Mouse (Mus musculus) heart, adult 2 months (tissue): Measurements from ENCODE around the gene Efna5. TPM values are rescaled to one million over a fixed set of nuclear protein-coding genes. Genes with fewer than 3 reads are reported as not detected.

ENCODE experiments used
- DNase-seq, 2 experiments: peaks; one replicate each; pipeline ENCODE4 v3.0.0; 2021
- H3K27ac ChIP-seq: fragments of 200-600 bp; 2 replicates; pipeline ENCODE4 v1.8.1; 2022
- H3K27me3 ChIP-seq: fragments of 200-500 bp; 2 replicates; pipeline ENCODE4 v1.6.1; 2012; ENCODE audit warnings: mild to moderate bottlenecking, low read length, inconsistent platforms, mixed read lengths; ENCODE audit not compliant: control insufficient read depth, insufficient read depth
- H3K36me3 ChIP-seq: fragments of 200-500 bp; 2 replicates; pipeline ENCODE4 v1.6.1; 2012; ENCODE audit warnings: low read length, inconsistent platforms; ENCODE audit not compliant: control insufficient read depth, insufficient read depth
- H3K4me1 ChIP-seq: fragments of 200-500 bp; 2 replicates; pipeline ENCODE4 v1.6.1; 2011; ENCODE audit warnings: low read length; ENCODE audit not compliant: control insufficient read depth, insufficient read depth
- H3K4me3 ChIP-seq: fragments of 200-600 bp; 2 replicates; pipeline ENCODE4 v1.8.1; 2022
- H3K79me2 ChIP-seq: fragments of 200-500 bp; replicated peaks from 2 replicates; pipeline ENCODE4 v1.6.1; 2012; ENCODE audit warnings: mild to moderate bottlenecking, inconsistent platforms, low read length, moderate library complexity, mixed read lengths; ENCODE audit not compliant: control insufficient read depth, insufficient read depth
- H3K9ac ChIP-seq: fragments of 200-500 bp; 2 replicates; pipeline ENCODE4 v1.6.1; 2012; ENCODE audit warnings: low read depth, mild to moderate bottlenecking, control low read depth, inconsistent platforms, low read length, mixed read lengths
- CTCF ChIP-seq: fragments of 200-600 bp; IDR thresholded peaks from 2 replicates; pipeline ENCODE4 v1.8.1; 2022; ENCODE audit warnings: antibody characterized with exemption, mild to moderate bottlenecking, moderate library complexity
- EP300 ChIP-seq: fragments of 200-500 bp; IDR thresholded peaks from 2 replicates; pipeline ENCODE4 v1.6.1; 2011; ENCODE audit warnings: low read depth, low read length, control low read depth; ENCODE audit not compliant: insufficient read depth
- POLR2A ChIP-seq: fragments of 200-500 bp; IDR thresholded peaks from 2 replicates; pipeline ENCODE4 v1.6.1; 2011; ENCODE audit warnings: mild to moderate bottlenecking, low read depth, low read length, control low read depth; ENCODE audit not compliant: insufficient read depth
- WGBS: fragments of 180-500 bp; shearing (Covaris S2); methylation state at CpG from one replicate; pipeline ENCODE4 v1.1.7; 2018; 5-methylcytosine and 5-hydroxymethylcytosine counted together
- intact Hi-C: fragments of 180-260 bp; cut with DNase I; formaldehyde crosslinking; loops from one replicate; pipeline ENCODE4 v1.15.1; 2025
- polyA plus RNA-seq: library from polyadenylated mRNA; depleted of rRNA; stranded (reverse); fragments of >200 nt; gene quantifications from 2 replicates; pipeline ENCODE4 v1.2.3, GENCODE M21; 2012
- total RNA-seq, 2 experiments: library from RNA; stranded (reverse); gene quantifications; 2 replicates each; pipeline ENCODE4 v1.2.3; 2021

The Efna5 gene
- total and polyA plus RNA-seq, 3 experiments, result 3.9 to 24.0 (median 17.5) TPM

- DNase-seq, result no peak
- WGBS, result 75% methylated on average over 3 of the region's 3 CpGs
- H3K27me3 ChIP-seq, result no peaks in the 10 kb centered on the region
- no peaks in the 10 kb centered on the region for H3K36me3 ChIP-seq
- H3K9ac ChIP-seq, result no peak overlapping the region
- H3K4me3 ChIP-seq, result no peak overlapping the region
- H3K4me1 ChIP-seq, result no peaks in the 10 kb centered on the region
- H3K79me2 ChIP-seq, result no peaks in the 10 kb centered on the region
- no peak overlapping the region for H3K27ac ChIP-seq
- intact Hi-C loops, result no loop called here
- TF ChIP-seq POLR2A (no peak), CTCF (no peak), EP300 (no peak)
Observed at GRCm38 (mm10) chr17:62713455-62713854, 167.7 kb downstream of the Efna5 start.

GRCm38 (mm10) chr17:62706418-62706817 lies 174.7 kb downstream of the Efna5 start:
- no peaks in the 10 kb centered on the region for H3K27me3 ChIP-seq
- H3K4me3 ChIP-seq, result no peak overlapping the region
- H3K9ac ChIP-seq, result no peak overlapping the region
- no peaks in the 10 kb centered on the region for H3K79me2 ChIP-seq
- H3K36me3 ChIP-seq, result no peaks in the 10 kb centered on the region
- H3K4me1 ChIP-seq, result no peaks in the 10 kb centered on the region; the same call in 1 of the 2 replicates
- TF ChIP-seq EP300 (no peak), POLR2A (no peak), CTCF (no peak)
- DNase-seq, result no peak
- intact Hi-C loops, result no loop called here
- 65% methylated on average over 6 of the region's 6 CpGs for WGBS
- no peak overlapping the region for H3K27ac ChIP-seq

GRCm38 (mm10) chr17:62702020-62702814 lies 178.9 kb downstream of the Efna5 start:
- TF ChIP-seq CTCF, result no peak
- no peak for TF ChIP-seq EP300
- no peak for TF ChIP-seq POLR2A
- WGBS, result 78% methylated on average over 9 of the region's 9 CpGs
- H3K9ac ChIP-seq, result no peak overlapping the region

GRCm38 (mm10) chr17:62700791-62701602 lies 180.1 kb downstream of the Efna5 start:
- Histone ChIP-seq H3K4me3 (no peak overlapping the region), H3K27me3 (no peaks in the 10 kb centered on the region), H3K4me1 (no peaks in the 10 kb centered on the region; the same call in 1 of the 2 replicates), H3K36me3 (no peaks in the 10 kb centered on the region), H3K9ac (no peak overlapping the region), H3K27ac (no peak overlapping the region), H3K79me2 (no peaks in the 10 kb centered on the region)
- TF ChIP-seq POLR2A, result no peak
- no peak for TF ChIP-seq EP300
- no peak for TF ChIP-seq CTCF
- 81% methylated on average over 9 of the region's 9 CpGs for WGBS
- DNase-seq, result no peak
- intact Hi-C loops, result no loop called here

More at GRCm38 (mm10) chr17:62702020-62702814, 178.9 kb downstream of the Efna5 start:
- no peaks in the 10 kb centered on the region for H3K27me3 ChIP-seq
- H3K36me3 ChIP-seq, result no peaks in the 10 kb centered on the region
- H3K4me1 ChIP-seq, result no peaks in the 10 kb centered on the region; the same call in 1 of the 2 replicates
- no peaks in the 10 kb centered on the region for H3K79me2 ChIP-seq
- intact Hi-C loops, result no loop called here
- H3K27ac ChIP-seq, result no peak overlapping the region
- DNase-seq, result no peak
- H3K4me3 ChIP-seq, result no peak overlapping the region

- Histone ChIP-seq H3K27me3 (no peaks in the 10 kb centered on the region), H3K79me2 (no peaks in the 10 kb centered on the region), H3K9ac (no peak overlapping the region), H3K27ac (no peak overlapping the region), H3K36me3 (no peaks in the 10 kb centered on the region), H3K4me1 (no peaks in the 10 kb centered on the region), H3K4me3 (no peak overlapping the region)
- no peak for TF ChIP-seq CTCF
- TF ChIP-seq EP300, result no peak
- no peak for TF ChIP-seq POLR2A
- DNase-seq, result no peak
- intact Hi-C loops, result no loop called here
- WGBS, result 93% methylated on average over 9 of the region's 9 CpGs
Observed at GRCm38 (mm10) chr17:62694958-62695437, 186.1 kb downstream of the Efna5 start.

GRCm38 (mm10) chr17:62692242-62692641 lies 188.9 kb downstream of the Efna5 start:
- no peak overlapping the region for H3K27ac ChIP-seq
- H3K9ac ChIP-seq, result no peak overlapping the region
- H3K79me2 ChIP-seq, result no peaks in the 10 kb centered on the region
- H3K4me1 ChIP-seq, result no peaks in the 10 kb centered on the region
- no peak overlapping the region for H3K4me3 ChIP-seq
- 44% methylated on average over 4 of the region's 4 CpGs for WGBS
- TF ChIP-seq EP300 (no peak), POLR2A (no peak), CTCF (no peak)
- intact Hi-C loops, result no loop called here
- no peak for DNase-seq
- no peaks in the 10 kb centered on the region for H3K27me3 ChIP-seq
- H3K36me3 ChIP-seq, result no peaks in the 10 kb centered on the region
